Mouse (Mus musculus) myocyte (in vitro differentiated cells): Measurements from ENCODE around the gene Os9. TPM values are rescaled to one million over a fixed set of nuclear protein-coding genes. Genes with fewer than 3 reads are reported as not detected.
"Not testable (repeated sequence)": the region's sequence is repeated elsewhere in the genome, so short reads cannot be mapped to it uniquely, and the experiment has no call there.

Experiments used
- H3K27me3 ChIP-seq: one replicate; pipeline ENCODE4 v1.6.1; 2011; ENCODE audit not compliant: control insufficient read depth, insufficient read depth, insufficient read length
- H3K36me3 ChIP-seq: one replicate; pipeline ENCODE4 v1.6.1; 2011; ENCODE audit not compliant: control insufficient read depth, insufficient read depth
- H3K4me2 ChIP-seq: one replicate; pipeline ENCODE4 v1.6.1; 2011; ENCODE audit warnings: low read depth, control low read depth
- H3K4me3 ChIP-seq: one replicate; pipeline ENCODE4 v1.5.1; 2011; ENCODE audit warnings: mild to moderate bottlenecking, control low read depth, moderate library complexity
- H3K79me2 ChIP-seq: one replicate; pipeline ENCODE4 v1.6.1; 2011; ENCODE audit not compliant: control insufficient read depth, insufficient read depth
- H3ac ChIP-seq: one replicate; pipeline ENCODE4 v1.6.1; 2011; ENCODE audit not compliant: control insufficient read depth, insufficient read length
- CEBPB ChIP-seq: IDR thresholded peaks from 2 replicates; pipeline ENCODE4 v1.6.1; 2011; ENCODE audit warnings: mild to moderate bottlenecking, moderate library complexity; ENCODE audit not compliant: poor library complexity, insufficient read depth, severe bottlenecking
- E2F4 ChIP-seq: IDR thresholded peaks from one replicate; pipeline ENCODE4 v1.6.1; 2011; ENCODE audit warnings: mild to moderate bottlenecking, control low read depth, moderate library complexity; ENCODE audit not compliant: insufficient read depth
- MAX ChIP-seq: IDR thresholded peaks from one replicate; pipeline ENCODE4 v1.6.1; 2011; ENCODE audit warnings: low read depth, mild to moderate bottlenecking, control low read depth
- MYOD1 ChIP-seq, 3 experiments: IDR thresholded peaks; one replicate each; pipeline ENCODE4 v1.6.1; 2011; ENCODE audit warnings: control low read depth in 2 of 3, low read depth in 2 of 3, mild to moderate bottlenecking in 2 of 3, moderate library complexity in 1 of 3; ENCODE audit not compliant: insufficient read length in 2 of 3, control insufficient read depth in 1 of 3
- MYOG ChIP-seq, 3 experiments: IDR thresholded peaks; one replicate each; pipeline ENCODE4 v1.6.1; 2011; ENCODE audit warnings: control low read depth in 2 of 3, low read depth in 2 of 3, mild to moderate bottlenecking in 2 of 3; ENCODE audit not compliant: insufficient read length in 2 of 3, control insufficient read depth in 1 of 3, insufficient read depth in 1 of 3
- POLR2A ChIP-seq: IDR thresholded peaks from one replicate; pipeline ENCODE4 v1.6.1; 2011; ENCODE audit warnings: low read depth, mild to moderate bottlenecking, control low read depth, moderate library complexity; ENCODE audit not compliant: insufficient read length
- POLR2AphosphoS2 ChIP-seq: IDR thresholded peaks from one replicate; pipeline ENCODE4 v1.6.1; 2011; ENCODE audit warnings: low read depth, control low read depth; ENCODE audit not compliant: insufficient read length
- REST ChIP-seq: IDR thresholded peaks from one replicate; pipeline ENCODE4 v1.6.1; 2011; ENCODE audit warnings: mild to moderate bottlenecking, control low read depth, moderate library complexity; ENCODE audit not compliant: insufficient read depth, insufficient read length
- SRF ChIP-seq: IDR thresholded peaks from one replicate; pipeline ENCODE4 v1.6.1; 2011; ENCODE audit warnings: low read depth; ENCODE audit not compliant: control insufficient read depth, insufficient read length
- TCF12 ChIP-seq: IDR thresholded peaks from one replicate; pipeline ENCODE4 v1.6.1; 2011; ENCODE audit warnings: mild to moderate bottlenecking, control low read depth; ENCODE audit not compliant: poor library complexity, insufficient read depth, severe bottlenecking
- TCF3 ChIP-seq: IDR thresholded peaks from one replicate; pipeline ENCODE4 v1.6.1; 2011; ENCODE audit warnings: low read depth, control low read depth; ENCODE audit not compliant: insufficient read length
- USF1 ChIP-seq: IDR thresholded peaks from one replicate; pipeline ENCODE4 v1.6.1; 2011; ENCODE audit warnings: low read depth, mild to moderate bottlenecking, control low read depth, moderate library complexity
- polyA plus RNA-seq: library from polyadenylated mRNA; unstranded; fragments of >200 nt; fragmentation: generic; extraction: Trizol; gene quantifications from one replicate; pipeline ENCODE4 v1.2.1, GENCODE M21; 2012; ENCODE audit warnings: missing spikeins

Gene Os9
- polyA plus RNA-seq, 1 experiment: 67.2 TPM

- Histone ChIP-seq H3ac (no peak overlapping the region), H3K27me3 (no peaks in the 10 kb centered on the region), H3K36me3 (no peaks in the 10 kb centered on the region), H3K4me3 (no peak overlapping the region), H3K4me2 (no peak overlapping the region), H3K79me2 (no peaks in the 10 kb centered on the region)
- no peak for TF ChIP-seq REST
- no peak for TF ChIP-seq TCF12
- TF ChIP-seq POLR2A: no peak
- TF ChIP-seq MYOD1 (IDR thresholded peaks at IDR 0.05; ENCODE audit: control insufficient read depth in 1 of 3, insufficient read length in 2 of 3, low read depth in 2 of 3): no peak
- no peak for TF ChIP-seq E2F4
- no peak for TF ChIP-seq SRF
- no peak for TF ChIP-seq USF1
- no peak for TF ChIP-seq TCF3
These were observed 33.7 kb upstream of the Os9 start for GRCm38 (mm10) chr10:127154652-127155051.

- no peaks in the 10 kb centered on the region for H3K36me3 ChIP-seq
- H3K27me3 ChIP-seq: no peaks in the 10 kb centered on the region
- H3K79me2 ChIP-seq: no peaks in the 10 kb centered on the region
- H3K4me2 ChIP-seq: no peak overlapping the region
- H3ac ChIP-seq: no peak overlapping the region
- no peak overlapping the region for H3K4me3 ChIP-seq
- TF ChIP-seq TCF3 (no peak), SRF (no peak), CEBPB (no peak), MYOD1 (IDR thresholded peaks at IDR 0.05; ENCODE audit: control insufficient read depth in 1 of 3, insufficient read length in 2 of 3, low read depth in 2 of 3) (no peak), MYOG (IDR thresholded peaks at IDR 0.05; ENCODE audit: control insufficient read depth in 1 of 3, insufficient read depth in 1 of 3, insufficient read length in 2 of 3, low read depth in 2 of 3) (no peak), POLR2AphosphoS2 (no peak), POLR2A (no peak), E2F4 (no peak), USF1 (no peak), TCF12 (no peak), MAX (no peak), REST (no peak)
These were observed 33.3 kb upstream of the Os9 start for GRCm38 (mm10) chr10:127154241-127154640.

- no peaks in the 10 kb centered on the region for H3K27me3 ChIP-seq
- H3ac ChIP-seq: no peak overlapping the region
- no peak overlapping the region for H3K4me2 ChIP-seq
- no peaks in the 10 kb centered on the region for H3K36me3 ChIP-seq
- H3K79me2 ChIP-seq: no peaks in the 10 kb centered on the region
- no peak for TF ChIP-seq TCF3
- no peak for TF ChIP-seq MYOD1 (IDR thresholded peaks at IDR 0.05; ENCODE audit: control insufficient read depth in 1 of 3, insufficient read length in 2 of 3, low read depth in 2 of 3)
- no peak for TF ChIP-seq CEBPB
- TF ChIP-seq MYOG (IDR thresholded peaks at IDR 0.05; ENCODE audit: control insufficient read depth in 1 of 3, insufficient read depth in 1 of 3, insufficient read length in 2 of 3, low read depth in 2 of 3): no peak
- TF ChIP-seq REST: no peak
- no peak for TF ChIP-seq MAX
- TF ChIP-seq E2F4: no peak
- no peak for TF ChIP-seq TCF12
- TF ChIP-seq SRF: no peak
- TF ChIP-seq POLR2AphosphoS2: no peak
- H3K4me3 ChIP-seq: no peak overlapping the region
These were observed 32.4 kb upstream of the Os9 start for GRCm38 (mm10) chr10:127153323-127153722.

- not testable (repeated sequence) for H3ac ChIP-seq, H3K27me3 ChIP-seq, H3K4me2 ChIP-seq, H3K79me2 ChIP-seq, H3K4me3 ChIP-seq, H3K36me3 ChIP-seq
These were observed 31.6 kb upstream of the Os9 start for GRCm38 (mm10) chr10:127152556-127152955.

GRCm38 (mm10) chr10:127151233-127151632 is 30.3 kb upstream of the Os9 start:
- H3K79me2 ChIP-seq, H3K4me3 ChIP-seq, H3ac ChIP-seq, H3K27me3 ChIP-seq, H3K4me2 ChIP-seq, H3K36me3 ChIP-seq: not testable (repeated sequence)

GRCm38 (mm10) chr10:127150471-127150872 is 29.5 kb upstream of the Os9 start:
- no peaks in the 10 kb centered on the region for H3K79me2 ChIP-seq
- no peak for TF ChIP-seq MAX

More at GRCm38 (mm10) chr10:127150471-127150872, 29.5 kb upstream of the Os9 start:
- Histone ChIP-seq H3K27me3 (no peaks in the 10 kb centered on the region), H3K36me3 (no peaks in the 10 kb centered on the region), H3K4me3 (no peak overlapping the region), H3K4me2 (peak overlapping the region; percentile 24), H3ac (no peak overlapping the region)
